Mouse (Mus musculus) frontal cortex, postnatal 10 days (tissue): Measurements from ENCODE around the gene Herpud1.

Experiments used
- DNase-seq, 2 experiments: peaks; one replicate each; pipeline ENCODE4 v3.0.0; 2022; ENCODE audit warnings: low spot score in 2 of 2, mixed read lengths in 1 of 2

Gene Herpud1

DNA sequence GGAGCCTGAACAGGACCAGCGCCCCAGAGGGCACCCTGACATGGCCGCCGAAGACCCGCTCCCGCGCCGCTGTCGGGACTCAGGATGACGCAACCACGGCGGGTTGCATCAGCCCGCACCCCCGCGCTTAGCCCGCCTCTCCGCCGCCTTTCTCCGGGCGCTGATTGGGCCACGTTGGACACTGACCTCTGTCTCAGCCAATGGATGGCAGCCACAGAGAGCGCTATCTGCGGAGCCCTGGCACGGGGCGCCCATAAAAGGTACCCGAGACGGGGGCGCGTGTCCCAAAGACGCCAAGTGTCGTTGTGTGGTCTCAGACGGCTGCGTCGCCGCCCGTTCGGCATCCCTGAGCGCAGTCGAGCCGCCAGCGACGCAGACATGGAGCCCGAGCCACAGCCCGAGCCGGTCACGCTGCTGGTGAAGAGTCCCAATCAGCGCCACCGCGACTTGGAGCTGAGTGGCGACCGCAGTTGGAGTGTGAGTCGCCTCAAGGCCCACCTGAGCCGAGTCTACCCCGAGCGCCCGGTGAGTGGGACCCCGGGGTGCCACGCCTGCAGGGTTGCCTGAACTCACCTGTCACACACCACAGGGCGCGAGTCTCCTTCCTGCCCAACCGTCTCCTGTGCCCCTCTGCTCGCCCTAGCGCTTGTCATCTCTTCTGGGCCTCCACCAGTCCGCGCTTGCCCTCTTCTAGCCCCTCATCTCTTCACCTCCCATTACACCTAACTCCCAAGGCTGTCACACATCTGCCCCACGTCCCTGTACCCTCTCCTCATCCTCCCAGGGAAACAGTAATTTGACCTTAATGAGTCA lies at the start of gene Herpud1:
Herpud1 (plus strand) TSS at position 225 of the 813 bp plus-strand sequence.
- DNase-seq, result peak; percentile 97 to 99

DNA sequence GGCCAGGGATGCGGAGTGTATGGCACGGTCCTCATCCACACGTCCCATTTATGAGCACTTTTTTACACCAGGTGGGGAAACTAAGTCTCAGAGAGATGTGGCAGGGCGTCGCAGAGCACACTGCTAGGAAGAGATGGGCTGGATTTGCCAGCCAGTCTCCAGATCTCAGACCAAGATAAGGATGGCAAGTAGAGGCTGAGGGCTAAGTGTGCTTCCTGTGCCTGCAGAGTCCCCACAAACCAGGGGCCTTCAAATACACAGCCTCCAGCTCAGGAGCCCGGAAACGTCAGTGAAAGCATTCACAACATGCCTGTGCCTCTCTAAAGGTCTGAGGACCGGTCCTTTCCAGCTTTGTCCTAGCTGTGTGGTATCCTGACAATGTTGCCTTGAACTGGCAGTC lies 48.7 kb upstream of the Herpud1 start:
- no peak for DNase-seq

DNA sequence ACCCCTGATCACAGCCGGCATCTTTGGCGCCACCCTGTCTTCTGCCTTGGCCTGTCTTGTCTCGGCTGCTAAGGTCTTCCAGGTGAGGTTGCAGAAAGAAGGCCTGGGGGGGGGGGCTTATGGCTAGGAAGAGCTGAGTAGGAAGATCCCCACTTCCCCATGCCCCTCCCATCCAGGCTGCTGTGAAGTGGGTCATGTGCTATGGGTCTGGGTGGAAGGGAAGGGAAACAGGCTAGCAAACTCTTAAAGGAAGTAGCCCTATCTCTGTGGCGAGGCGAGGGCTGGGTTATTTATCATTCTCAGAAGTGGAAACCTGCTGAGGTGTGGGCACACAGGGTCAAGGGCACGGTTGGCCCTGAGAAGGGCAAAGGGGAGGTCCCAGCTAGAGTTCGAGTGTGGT lies 45.4 kb upstream of the Herpud1 start:
- no peak for DNase-seq

DNA sequence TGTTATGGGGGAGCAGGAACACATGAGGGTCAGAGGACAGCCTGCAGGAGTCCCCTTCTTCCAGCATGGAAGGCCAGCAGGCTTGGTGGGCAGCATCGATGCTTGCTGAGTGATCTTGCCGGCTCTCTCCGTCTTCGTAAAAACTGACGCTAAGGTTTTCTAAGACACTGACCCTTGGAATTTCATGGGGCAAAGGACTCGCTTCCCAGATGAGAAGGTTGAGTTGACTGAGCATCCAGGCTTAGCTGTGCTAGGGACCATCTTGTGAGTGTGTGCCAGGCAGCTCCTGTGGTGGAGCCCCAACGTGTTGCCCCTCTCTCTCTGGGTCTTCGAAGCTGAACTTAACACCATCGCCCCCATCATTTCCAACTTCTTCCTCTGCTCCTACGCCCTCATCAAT lies 43.5 kb upstream of the Herpud1 start:
- no peak for DNase-seq

DNA sequence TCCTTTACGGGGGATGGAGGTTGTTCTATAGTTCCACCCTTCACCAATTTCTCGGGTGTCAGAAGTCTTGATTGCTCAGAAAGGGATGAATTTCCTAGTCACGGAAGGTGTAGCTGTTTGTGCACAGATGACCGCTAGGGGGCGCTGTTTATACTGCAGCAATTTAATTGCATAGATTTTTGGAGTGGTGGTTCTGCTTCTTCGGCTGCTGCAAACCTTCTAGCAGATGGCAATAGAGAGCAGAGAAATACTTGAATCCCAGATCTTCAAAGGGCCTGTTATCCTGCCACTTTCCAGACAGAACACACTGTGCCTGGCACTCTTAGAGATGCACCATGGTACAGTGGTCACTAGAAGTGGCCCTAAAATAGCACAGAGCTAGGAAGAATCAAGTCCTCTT lies 42.9 kb upstream of the Herpud1 start:
- DNase-seq, result peak; percentile 61 to 79

DNA sequence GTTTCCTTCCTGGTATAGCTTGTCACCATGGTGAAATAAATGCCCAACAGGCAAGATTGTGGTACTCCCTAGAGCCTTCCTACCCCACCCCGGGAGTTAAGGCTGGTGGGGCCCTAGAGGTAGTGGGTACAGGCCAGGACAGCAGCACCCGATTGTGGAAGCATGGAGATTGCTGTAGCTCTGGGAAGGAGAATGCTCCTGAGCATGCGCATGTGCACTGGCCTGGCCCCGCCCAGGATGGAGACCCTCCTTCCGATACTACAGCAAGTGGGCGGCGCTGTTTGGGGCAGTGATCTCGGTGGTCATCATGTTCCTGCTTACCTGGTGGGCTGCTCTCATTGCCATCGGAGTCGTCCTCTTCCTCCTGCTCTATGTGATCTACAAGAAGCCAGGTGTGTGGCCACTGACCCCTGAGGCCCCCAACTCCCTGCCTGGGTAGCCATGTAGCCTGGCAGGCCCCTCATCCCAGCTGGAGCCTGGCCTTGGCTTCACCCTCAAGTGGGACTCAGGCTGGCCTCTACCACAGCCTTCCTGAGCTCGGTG lies 42.4 kb upstream of the Herpud1 start:
- DNase-seq, result no peak

DNA sequence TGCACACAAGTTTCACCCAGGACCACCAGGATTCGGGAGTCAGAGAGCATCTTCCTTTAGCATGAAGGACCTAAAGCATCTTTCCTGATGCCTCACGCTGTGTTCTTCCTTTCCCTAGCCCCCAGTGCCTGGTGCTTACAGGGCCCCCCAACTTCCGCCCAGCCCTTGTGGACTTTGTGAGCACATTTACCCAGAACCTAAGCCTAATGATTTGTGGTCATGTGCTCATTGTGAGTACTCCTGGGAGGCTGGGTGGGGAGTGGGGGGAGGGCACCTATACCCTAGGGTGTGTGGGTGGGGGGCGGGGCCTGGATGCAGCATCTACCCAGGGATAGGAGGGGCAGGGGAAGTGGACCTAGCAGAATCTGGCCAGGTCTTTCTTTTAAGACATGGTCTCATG lies 40.6 kb upstream of the Herpud1 start:
- DNase-seq, result no peak

DNA sequence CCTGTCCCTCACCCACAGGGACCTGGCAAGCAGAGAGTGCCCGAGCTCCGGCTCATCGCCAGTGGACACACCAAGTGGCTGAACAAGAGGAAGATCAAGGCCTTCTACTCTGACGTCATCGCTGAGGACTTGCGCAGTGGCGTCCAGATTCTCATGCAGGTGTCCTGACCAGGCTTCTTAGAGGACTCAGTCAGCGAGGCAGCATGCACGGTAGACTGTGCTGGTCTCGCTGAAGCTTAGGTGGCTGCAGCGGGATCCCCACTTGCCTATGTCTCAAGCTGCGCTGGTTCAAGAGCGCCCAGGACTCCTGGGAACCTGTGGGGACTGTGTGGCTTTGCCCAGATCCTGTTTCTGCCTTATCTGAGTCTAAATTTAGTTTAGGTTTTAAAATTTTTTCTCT lies 40.0 kb upstream of the Herpud1 start:
- DNase-seq, result no peak

DNA sequence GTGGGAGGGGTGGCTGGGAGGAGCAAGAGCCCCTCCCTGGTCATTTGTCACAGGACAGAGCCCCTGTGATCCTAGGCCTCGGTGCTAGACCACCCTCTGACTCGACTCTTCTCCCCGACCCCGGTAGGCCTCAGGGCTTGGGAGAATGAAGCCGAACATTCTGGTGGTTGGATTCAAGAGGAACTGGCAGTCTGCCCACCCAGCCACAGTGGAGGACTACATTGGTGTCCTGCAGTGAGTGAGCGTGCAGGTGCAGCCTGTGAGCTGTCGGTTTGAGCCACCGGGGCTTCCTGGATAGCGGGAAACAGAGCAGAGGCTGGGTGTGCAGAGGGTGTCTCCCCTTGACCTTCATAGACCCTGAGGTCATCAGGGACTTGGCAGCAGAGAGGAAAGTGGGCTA lies 37.8 kb upstream of the Herpud1 start:
- DNase-seq, result no peak

DNA sequence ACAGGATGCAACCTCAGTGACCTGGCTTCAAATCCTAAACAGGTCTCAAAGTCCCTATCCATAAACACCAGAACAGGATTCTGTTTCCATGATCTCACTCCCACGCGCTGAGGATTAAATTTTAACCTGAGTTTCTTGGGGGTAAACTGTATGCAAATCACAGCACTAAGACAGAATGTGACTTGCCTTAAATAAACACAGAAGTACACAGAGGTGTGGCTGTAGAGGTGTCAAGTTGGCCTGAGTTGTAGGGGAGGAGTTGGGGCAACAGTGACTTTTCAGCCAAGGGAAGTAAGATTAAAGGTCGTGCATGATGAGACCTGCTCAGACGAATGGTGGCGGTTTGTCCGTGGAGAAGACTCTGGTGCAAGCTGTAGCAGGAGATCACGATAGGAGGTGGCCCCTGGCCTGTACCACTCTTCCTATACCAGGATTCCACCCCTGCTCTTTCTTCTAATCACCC lies 32.1 kb upstream of the Herpud1 start:
- no peak for DNase-seq

DNA sequence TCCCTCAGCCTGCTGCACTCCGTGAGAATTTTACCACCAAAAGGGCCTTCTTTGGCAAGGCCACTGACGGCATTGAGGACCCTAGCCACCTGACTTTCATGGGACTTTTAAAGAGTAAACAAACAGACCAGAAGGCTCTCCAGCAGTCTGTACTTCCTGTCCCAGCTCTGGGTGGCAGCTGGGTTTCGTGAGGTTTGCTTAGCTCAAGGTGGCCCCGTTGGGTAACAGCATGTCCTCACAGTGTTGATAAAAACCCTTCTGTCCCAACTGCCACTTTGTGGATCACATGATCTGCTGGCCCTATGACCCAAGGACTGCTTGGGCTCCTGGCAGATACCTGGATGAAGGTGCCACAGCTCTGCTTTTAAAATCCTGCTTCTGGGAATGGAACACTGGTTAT lies 31.7 kb upstream of the Herpud1 start:
- no peak for DNase-seq

DNA sequence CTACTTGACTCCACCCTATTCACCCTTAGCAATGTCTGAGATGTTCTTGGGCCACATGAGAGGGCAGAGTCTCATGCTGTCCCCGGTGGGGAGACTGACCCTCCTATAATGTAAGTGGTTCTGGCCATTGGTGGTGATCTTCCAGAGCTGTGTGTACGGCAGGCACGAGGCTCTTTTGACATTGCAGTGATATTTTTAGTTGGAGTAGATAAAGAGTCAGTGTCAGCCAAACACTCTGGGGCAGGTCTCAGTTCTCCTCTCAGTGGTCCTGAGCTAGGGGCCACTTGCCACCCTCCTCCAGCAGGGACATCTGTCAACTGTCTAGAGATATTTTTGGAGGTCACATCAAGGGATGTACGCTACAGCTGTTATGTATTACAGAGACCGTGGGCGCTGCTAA lies 29.0 kb upstream of the Herpud1 start:
- DNase-seq, result no peak

DNA sequence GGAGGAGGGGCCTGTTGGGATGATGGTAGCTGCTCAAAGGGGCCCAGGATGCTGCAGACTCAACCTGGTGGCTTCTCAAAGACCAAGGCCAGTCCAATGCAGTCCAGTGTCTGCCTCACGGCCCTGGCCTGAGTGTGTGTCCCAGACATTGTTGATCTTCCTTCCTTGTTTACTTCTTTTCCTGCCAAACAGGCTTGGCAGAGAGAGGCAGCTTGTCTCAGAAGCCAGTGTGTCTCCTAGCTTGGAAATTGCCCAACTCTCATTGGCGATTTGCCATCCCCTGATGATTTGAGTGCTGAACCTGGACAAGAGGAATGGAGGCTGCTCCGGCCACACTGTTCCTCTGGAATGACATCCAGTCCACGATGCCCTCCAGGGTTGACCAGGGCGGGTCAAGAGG lies 27.7 kb upstream of the Herpud1 start:
- peak in 1 of 2 experiments; percentile 53 for DNase-seq

DNA sequence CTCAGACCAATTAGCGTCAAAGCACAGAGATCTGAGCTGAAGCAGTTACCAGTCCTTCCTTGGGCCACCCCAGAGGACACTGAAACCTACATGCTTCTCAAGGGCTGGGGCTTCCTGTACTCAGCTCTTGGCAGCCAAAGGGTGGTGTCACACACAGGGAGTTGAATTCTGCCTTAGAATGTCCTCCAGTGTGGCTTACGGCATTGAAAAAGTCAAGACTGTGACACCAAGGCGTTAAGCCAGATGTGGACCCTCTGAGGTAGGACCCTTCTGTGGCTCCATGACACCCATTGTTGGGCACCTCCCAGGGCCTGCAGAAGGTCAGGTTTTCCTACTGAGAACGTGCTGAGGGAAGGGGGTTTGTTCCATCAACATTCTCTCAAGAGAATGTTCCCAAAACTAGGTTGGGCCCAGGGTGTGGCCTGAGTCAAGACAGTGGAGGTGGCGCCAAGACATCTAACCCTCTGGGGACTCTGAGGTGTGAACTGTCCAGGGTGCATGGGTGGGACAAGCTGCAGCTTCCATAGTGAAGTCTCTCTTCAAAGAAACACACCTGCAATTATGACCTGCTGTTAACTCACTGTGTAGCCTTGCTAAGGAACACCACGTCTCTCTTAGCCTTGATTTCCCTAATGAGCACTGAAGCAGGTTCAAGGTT lies 24.3 kb upstream of the Herpud1 start:
- DNase-seq, result no peak

DNA sequence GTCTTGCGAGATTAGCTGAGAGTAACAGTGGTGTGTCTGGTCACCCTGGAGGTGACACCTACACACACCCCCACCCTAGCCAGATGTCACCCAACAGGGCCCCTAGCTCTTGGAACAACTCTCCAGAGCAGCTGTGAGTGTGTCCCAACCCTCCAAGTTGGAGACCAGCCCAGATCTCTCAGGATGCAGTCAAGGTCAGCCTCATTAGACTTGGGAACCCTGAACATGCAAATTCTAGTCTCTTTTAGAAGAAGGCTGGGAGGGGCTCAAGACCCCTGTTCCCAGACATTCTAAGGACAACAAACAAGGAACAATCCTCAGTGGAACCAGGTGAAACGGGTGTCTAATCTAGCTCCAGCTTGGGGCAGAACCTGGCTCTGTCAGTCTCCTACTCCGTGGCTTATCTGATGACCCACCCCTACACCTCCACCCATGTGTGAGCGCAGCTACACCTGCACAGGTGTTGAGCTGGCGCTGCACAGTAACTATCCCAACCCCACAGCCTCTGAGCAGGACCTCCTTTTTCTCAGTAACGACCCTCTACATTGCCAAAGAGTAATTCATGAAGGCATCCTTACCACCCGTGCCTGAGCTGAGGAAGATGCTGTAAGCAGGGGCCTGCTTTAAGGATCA lies 23.5 kb upstream of the Herpud1 start:
- no peak for DNase-seq

DNA sequence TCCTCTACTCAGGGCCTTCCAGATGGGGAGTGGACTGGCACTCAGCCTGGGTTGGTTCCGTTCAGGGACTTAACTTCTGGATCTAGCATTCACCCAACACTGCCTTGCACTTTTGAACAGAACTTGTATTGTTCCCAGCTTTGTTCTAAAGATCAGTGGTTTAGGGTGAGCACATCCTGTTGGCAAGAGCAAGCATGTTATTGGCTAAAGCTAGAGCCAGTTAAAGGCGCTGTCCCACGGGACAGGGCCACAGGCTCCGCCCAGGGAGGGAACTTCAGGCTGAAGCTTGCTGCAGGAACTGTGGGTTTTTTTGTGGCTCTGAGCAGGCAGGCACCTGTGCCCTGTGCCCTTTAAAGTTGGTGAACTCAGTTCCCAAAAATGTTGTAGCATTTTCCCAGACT lies 22.9 kb upstream of the Herpud1 start:
- no peak for DNase-seq

DNA sequence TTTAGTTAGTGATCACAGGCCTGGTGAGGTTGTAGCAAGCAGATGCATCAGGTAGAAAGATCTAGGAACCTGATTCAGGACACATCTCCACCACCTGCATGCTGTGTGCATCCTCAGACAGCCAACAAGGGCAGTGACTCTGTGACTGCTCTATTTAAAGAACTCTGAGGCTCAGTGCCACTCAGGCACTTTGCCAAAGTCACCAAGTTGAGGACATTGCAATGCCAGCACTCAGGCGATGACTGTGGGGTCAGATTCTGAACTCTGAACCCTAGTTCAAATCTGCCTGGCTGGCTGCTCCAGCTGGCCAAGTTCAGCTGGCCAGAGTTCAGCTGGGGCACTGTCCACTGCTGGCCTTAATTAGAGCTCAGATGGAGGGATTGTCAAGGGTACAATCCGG lies 22.3 kb upstream of the Herpud1 start:
- DNase-seq, result no peak

DNA sequence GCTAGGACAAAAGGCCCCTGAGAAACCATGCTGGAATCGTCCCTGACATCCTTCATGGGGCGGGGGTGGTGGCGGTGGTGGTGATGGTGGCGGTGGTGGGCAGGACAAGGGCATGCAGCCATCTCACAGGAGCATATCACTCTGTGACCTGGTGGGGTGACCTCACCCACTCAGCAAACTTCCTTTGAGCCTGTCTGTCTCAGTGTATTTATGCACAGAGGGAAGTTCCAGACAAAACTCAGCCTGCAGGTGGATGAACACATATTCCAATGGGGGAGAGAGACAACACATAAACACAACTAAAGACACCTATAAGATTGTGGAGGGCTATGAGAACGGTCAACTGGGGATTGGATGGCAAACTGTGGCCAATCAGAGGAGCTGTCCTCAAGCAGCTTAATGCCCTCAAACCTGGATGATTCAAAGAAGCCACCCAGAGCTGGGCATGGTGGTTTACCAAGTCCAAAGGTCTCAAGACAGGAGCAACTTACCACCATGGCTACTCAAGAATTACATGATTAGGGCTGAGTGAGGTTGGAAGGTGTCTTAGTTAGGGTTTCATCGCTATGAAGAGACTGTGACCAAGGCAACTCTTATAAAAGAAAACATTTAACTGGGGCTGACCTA lies 21.4 kb upstream of the Herpud1 start:
- DNase-seq, result no peak

DNA sequence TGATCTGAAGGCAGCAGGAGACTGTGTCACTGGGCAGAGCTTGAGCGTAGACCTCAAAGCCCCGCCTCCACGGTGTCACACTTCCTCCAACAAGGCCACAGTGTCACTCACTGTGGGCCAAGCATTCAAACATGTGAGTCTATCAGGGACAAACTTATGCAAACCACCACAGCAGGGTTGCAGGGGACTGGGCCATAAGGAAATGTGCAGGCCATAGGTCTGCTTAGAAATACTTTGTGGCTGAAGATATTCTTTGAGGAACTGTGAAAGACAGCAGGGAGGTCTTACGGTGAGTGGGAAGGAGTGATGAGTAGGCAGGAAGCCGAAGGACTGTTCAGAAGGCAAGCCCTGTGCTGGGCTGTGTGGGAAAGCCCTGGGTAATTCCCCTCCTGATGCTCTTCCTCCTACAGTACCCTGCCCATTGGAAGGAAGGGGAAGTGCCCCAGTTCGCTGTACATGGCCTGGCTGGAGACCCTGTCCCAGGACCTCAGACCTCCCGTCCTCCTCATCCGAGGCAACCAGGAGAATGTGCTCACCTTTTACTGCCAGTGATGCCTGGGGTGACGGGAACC lies 20.7 kb upstream of the Herpud1 start:
- no peak for DNase-seq

DNA sequence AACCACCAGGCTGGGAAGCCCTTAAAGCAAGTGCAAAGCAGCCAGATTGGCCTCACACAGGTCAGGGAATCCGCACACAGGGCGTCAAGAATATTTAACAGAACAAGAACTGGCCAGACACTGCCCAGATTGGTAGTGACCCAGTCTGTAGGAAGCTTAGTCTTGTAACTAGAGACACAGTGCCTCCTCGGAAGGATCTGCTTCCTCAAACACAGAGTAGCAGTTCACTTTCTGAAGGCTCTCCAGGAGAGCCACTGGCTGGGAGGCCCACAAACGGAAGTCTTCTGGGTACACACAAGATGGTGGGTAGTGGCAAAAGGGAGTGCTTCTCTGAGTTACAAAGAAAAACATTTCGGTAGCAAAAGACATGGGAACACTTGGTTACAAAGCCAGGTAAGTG lies 15.4 kb upstream of the Herpud1 start:
- DNase-seq, result no peak

DNA sequence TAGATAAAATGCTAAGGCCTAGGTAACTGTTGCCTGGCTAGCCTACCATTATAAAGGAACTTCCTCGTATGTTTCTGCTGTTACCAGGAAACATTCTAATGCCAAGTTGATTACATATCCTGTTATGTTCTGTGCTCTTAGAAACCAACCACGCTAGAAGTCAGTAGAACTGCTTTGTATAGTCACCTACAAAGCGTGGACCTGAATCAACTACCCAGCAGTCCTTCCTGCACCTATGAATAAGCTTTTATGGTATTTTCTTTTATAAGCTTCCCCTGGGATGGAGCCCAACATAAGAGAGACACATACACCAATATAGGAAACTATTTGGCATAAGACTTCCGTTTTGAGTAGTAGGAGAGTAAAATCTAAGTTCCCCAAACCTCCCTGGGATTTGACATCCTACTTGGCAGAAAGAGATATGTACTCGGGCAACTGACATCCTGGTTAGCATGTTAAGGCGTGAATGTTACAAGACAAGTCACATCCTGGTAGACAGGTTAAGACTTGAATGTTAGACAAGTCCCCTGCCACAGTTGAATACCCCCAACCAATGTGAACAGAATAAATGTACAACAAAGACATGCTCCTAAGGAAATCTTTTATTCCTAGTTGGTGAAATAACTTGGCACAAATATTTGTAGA lies 13.2 kb upstream of the Herpud1 start:
- DNase-seq, result no peak
